Mouse (Mus musculus) cerebellum, adult 11-12 months (tissue): ENCODE measurements at regions not wholly inside any gene's neighbourhood (a gene's known extent, or its start where the extent isn't known, plus 50 kb on each side); places are given as distances from the start of the nearest gene placed in this dataset.
A peak's percentile ranks its signal among the peaks of the same experiment; 100 is the strongest.

Source experiments
- DNase-seq: peaks from one replicate; pipeline ENCODE4 v3.0.0; 2022

GRCm38 (mm10) chr9:17294327-17294726 is 793.2 kb upstream of the Fat3 start:
- no peak for DNase-seq

DNA sequence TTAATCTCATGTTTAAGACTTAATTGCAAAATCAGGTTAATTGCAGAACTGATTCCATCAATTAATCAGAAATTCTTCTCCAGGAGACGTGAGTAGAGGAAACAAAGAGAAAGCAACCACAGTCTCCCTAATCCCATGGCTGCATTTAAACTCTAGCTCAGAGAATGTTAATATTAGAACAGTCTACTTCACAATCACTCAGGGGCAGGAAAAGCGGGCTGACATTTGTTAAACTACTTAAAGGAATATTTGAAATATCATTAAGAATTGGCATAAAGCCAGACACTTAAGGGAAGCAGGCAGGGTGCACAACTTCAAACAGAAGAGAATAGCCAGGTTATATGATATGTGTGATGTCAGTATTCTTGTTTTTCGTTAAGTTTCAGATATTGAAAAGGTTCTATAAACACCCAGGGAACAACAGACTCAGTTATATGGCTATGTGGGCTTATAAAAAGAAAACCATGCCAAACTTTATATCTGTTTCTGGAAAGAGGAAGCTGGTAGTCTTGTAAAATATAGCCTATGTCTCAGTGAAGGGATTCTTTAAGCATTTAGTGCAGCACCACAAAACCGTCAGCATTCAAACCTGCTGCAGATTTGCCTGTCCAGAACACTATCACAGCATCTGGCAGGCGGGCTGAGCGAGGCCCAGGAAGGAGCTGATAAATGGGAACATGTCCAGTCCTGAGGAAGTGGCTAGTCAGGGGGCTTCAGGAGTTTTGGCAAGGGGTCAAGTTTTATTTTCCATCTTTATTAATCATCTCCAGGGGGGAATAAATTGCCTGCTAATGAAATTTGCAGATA is 787.9 kb upstream of the Fat3 start:
- DNase-seq = no peak

- no peak for DNase-seq
Measured at GRCm38 (mm10) chr9:17279334-17279990, 778.4 kb upstream of the Fat3 start.

- DNase-seq = no peak
Measured at GRCm38 (mm10) chr9:17272616-17273015, 771.5 kb upstream of the Fat3 start.

GRCm38 (mm10) chr9:17269624-17270023 is 768.5 kb upstream of the Fat3 start:
- no peak for DNase-seq

- DNase-seq = no peak
Measured at GRCm38 (mm10) chr9:17257148-17257547, 756.1 kb upstream of the Fat3 start.

DNA sequence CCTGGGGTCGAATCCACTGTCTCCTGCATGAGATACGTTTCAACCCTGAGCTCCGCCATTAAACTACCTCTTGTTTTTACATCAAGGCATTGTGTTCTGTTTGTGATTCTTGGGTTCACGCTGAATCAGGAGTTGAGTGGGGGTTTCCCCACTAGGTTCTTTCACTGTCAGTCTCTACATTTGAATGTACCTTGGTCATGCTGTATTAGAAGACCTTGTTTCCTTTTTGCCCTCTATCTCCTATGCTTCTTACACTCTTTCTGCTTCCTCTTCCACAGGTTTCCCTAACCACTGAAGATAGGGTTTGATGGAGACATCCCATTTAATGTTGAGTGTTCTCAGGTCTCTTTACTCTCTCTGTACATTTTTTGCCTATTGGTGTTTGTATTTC is 726.0 kb upstream of the Fat3 start:
- no peak for DNase-seq

DNA sequence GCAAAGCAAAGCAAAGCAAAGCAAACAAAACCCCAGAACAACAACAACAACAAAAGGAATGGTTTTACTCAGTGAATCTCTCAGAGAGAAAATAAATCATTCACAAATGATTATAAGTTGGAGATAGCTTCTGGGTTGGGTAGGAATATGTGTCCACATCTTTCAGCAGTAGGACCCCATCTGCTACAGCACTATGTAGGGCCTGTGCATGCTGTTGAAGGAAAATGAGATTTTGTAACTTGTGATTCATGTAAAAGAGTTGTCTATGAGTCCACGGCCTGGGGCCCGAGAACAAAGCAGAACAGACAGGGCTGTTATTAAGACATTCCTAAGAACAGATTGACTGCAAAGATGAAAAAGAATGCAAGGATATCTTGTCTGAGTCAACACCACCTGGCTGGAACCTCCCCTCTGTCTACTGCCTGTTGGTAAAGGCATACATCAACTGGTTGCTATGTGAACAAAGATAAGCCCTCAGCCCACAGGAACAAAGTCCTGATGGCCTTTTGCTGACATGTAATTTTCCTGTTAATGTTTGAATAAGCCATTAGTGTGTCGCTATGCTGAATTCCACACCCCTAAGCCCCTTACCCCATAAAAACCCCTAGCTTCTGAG is 725.5 kb upstream of the Fat3 start:
- no peak for DNase-seq

GRCm38 (mm10) chr9:17195339-17195738 is 694.3 kb upstream of the Fat3 start:
- DNase-seq = no peak

GRCm38 (mm10) chr9:17189552-17189951 is 688.5 kb upstream of the Fat3 start:
- DNase-seq = no peak

GRCm38 (mm10) chr9:17168193-17168592 is 667.1 kb upstream of the Fat3 start:
- no peak for DNase-seq

GRCm38 (mm10) chr9:17166331-17166730 is 665.2 kb upstream of the Fat3 start:
- no peak for DNase-seq

DNA sequence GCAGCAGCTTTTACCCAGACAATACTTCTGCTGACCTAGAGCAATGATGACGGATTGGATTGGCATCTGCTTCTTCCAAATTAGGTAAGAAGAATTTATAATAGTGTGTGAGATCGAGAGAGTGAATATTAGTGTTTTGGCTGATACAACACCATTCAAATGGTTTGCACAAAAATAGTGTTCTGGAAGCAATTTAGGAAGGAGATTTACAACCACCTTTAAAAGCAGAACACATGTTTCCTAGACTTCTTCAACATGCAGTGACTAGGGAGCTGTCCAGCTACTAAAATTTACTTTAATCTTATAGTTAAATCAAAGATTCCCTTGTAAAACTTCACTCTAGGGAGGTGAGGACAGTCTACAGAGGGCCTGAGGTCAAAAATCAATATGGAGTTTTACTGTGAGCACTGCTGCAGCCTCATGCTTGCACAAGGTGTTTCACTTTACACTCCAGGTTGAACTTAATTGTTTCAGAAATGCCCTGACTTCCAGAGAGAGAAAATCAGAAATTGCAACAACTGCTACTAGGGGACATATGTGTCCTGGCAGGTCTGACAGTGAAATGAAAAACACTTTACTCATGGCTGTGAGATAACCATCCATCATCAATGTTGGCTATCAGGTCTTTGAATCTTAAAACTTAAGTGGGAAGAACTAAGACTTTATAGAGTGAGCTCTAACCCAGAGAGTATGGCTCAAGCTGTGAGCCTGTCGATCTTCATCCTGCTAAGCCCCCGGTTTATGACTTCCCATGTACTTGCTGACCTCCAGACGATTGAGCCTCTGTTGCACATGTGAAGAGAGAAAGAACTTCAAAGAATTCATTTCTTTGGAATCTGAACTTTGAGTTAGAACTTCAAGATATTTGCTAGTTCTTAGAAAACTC is 657.6 kb upstream of the Fat3 start:
- DNase-seq = no peak

DNA sequence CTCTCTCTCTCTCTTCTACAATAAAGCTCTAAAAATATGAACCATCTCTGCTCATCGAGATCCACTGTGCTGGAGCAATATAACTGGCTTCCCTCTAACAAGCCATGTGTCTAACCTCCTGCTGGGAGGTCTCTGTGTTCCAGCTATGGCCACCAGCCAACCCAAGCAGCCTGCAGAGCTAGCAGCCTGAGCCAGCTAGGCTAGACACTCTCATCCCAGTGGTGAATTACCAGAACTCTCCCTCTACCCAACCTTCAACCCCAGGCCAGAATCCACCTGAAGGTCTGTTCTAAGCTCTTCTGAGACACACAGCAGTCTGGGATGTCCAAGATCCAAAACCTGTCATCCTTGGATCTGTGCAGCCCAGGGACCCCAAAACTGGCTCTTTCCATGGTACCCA is 651.3 kb upstream of the Fat3 start:
- peak; percentile 14 for DNase-seq

GRCm38 (mm10) chr9:17149424-17149823 is 648.3 kb upstream of the Fat3 start:
- no peak for DNase-seq
